Mouse (Mus musculus) hindbrain, embryonic 10.5 days (tissue): ENCODE results near the gene Kirrel3. TPM values are rescaled to one million over a fixed set of nuclear protein-coding genes. Genes with fewer than 3 reads are reported as not detected.

ENCODE experiments used
- DNase-seq: peaks from one replicate; pipeline ENCODE4 v3.0.0-alpha.2; 2017; ENCODE audit warnings: low spot score
- H3K27ac ChIP-seq: fragments of 300-500 bp; sonication (generic); 2 replicates; pipeline ENCODE4 v1.5.1; 2016; ENCODE audit warnings: mild to moderate bottlenecking, moderate library complexity
- H3K27me3 ChIP-seq: fragments of 300-500 bp; sonication (generic); 2 replicates; pipeline ENCODE4 v1.6.1; 2016; ENCODE audit warnings: mild to moderate bottlenecking; ENCODE audit not compliant: poor library complexity, insufficient read depth, severe bottlenecking
- H3K36me3 ChIP-seq: fragments of 300-500 bp; sonication (generic); 2 replicates; pipeline ENCODE4 v1.6.1; 2016; ENCODE audit warnings: mild to moderate bottlenecking, moderate library complexity
- H3K4me1 ChIP-seq: fragments of 300-500 bp; sonication (generic); replicated peaks from 2 replicates; pipeline ENCODE4 v1.6.1; 2016; ENCODE audit warnings: mild to moderate bottlenecking
- H3K4me3 ChIP-seq: fragments of 300-500 bp; sonication (generic); 2 replicates; pipeline ENCODE4 v1.5.1; 2016; ENCODE audit warnings: mild to moderate bottlenecking, moderate library complexity
- H3K9me3 ChIP-seq: fragments of 300-500 bp; sonication (generic); 2 replicates; pipeline ENCODE4 v1.6.1; 2016; ENCODE audit warnings: mild to moderate bottlenecking, moderate library complexity
- WGBS: fragments of 180-500 bp; shearing (Covaris S2); methylation state at CpG from one replicate; pipeline ENCODE4 v1.1.7; 2016; 5-methylcytosine and 5-hydroxymethylcytosine counted together
- polyA plus RNA-seq: library from polyadenylated mRNA; unstranded; fragments of >200 nt; fragmentation: Nextera tagmentation; extraction: Ambion mirVana; gene quantifications from 2 replicates; pipeline ENCODE4 v1.2.1, GENCODE M21; 2016

Kirrel3 gene
- polyA plus RNA-seq, 1 experiment from 2014 or later, result 9.8 TPM

GRCm38 (mm10) chr9:35055528-35056330 lies 570.0 kb downstream of the Kirrel3 start:
- Histone ChIP-seq H3K27ac (no peak overlapping the region), H3K36me3 (peaks cover 14% of the 10 kb centered on the region), H3K4me3 (no peak overlapping the region), H3K27me3 (no peaks in the 10 kb centered on the region), H3K9me3 (no peaks in the 10 kb centered on the region), H3K4me1 (no peaks in the 10 kb centered on the region)
- DNase-seq, result no peak
- 91% methylated on average over 11 of the region's 11 CpGs for WGBS

DNA sequence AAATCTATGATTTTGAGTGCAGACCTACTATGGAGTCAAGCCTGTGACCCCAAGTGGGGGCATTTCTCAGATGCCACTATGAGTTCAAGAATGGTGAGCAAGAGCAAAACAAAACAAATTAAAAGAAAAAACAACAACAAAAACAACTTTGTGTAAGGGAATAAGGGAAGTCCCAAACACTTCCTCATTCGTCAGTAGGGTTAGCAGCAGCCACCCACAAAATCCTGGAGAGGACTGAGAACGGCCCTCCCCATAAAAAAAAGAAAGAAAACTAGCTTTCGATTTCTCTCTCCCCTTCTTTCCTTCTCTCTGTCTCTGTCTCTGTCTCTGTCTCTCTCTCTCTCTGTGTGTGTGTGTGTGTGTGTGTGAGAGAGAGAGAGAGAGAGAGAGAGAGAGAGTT lies 570.9 kb downstream of the Kirrel3 start:
- Histone ChIP-seq H3K27ac (no peak overlapping the region), H3K4me3 (no peak overlapping the region), H3K9me3 (no peaks in the 10 kb centered on the region), H3K4me1 (peaks cover 5% of the 10 kb centered on the region), H3K27me3 (no peaks in the 10 kb centered on the region), H3K36me3 (peaks cover 14% of the 10 kb centered on the region)
- DNase-seq, result no peak
- WGBS, result 94% methylated on average over 3 of the region's 3 CpGs

- WGBS, result 85% methylated on average over 6 of the region's 6 CpGs
- DNase-seq, result no peak
These were observed 571.9 kb downstream of the Kirrel3 start for GRCm38 (mm10) chr9:35057631-35058030.

DNA sequence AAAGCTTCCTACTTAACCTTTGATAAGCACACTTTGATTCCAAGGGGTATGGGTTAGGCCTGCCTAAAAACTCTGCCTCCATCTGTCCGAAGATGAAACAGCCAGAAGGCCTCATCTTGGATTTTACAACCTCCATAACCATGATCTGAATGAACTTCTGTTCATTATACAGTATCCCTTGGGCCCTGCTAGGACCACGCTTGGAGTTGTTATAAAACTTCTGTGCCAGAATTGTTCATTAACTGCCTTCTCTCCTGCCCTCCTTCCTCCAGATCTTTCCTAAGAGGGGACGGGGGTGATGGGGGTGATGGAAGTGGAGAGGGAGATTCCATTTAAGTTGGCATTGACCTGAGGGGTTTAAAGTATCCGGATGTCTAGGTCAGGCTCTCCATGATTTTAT lies 572.5 kb downstream of the Kirrel3 start:
- peaks cover 6% of the 10 kb centered on the region for H3K4me1 ChIP-seq
- DNase-seq, result no peak
- H3K9me3 ChIP-seq, result no peaks in the 10 kb centered on the region
- H3K4me3 ChIP-seq, result no peak overlapping the region
- WGBS, result 91% methylated on average over 4 of the region's 4 CpGs
- peaks cover 4% of the 10 kb centered on the region for H3K36me3 ChIP-seq
- H3K27ac ChIP-seq, result no peak overlapping the region
- H3K27me3 ChIP-seq, result no peaks in the 10 kb centered on the region

More at GRCm38 (mm10) chr9:35057631-35058030, 571.9 kb downstream of the Kirrel3 start:
- Histone ChIP-seq H3K27me3 (no peaks in the 10 kb centered on the region), H3K4me3 (no peak overlapping the region), H3K36me3 (peaks cover 9% of the 10 kb centered on the region), H3K9me3 (no peaks in the 10 kb centered on the region), H3K4me1 (peaks cover 6% of the 10 kb centered on the region), H3K27ac (no peak overlapping the region)

GRCm38 (mm10) chr9:35058596-35059354 lies 573.1 kb downstream of the Kirrel3 start:
- no peaks in the 10 kb centered on the region for H3K36me3 ChIP-seq
- no peak for DNase-seq
- H3K4me1 ChIP-seq, result peaks cover 6% of the 10 kb centered on the region
- H3K4me3 ChIP-seq, result no peak overlapping the region
- no peaks in the 10 kb centered on the region for H3K27me3 ChIP-seq
- 95% methylated on average over 2 of the region's 2 CpGs for whole genome bisulfite sequencing
- no peaks in the 10 kb centered on the region for H3K9me3 ChIP-seq
- no peak overlapping the region for H3K27ac ChIP-seq

- Histone ChIP-seq H3K27ac (no peak overlapping the region), H3K27me3 (no peaks in the 10 kb centered on the region), H3K4me1 (peaks cover 6% of the 10 kb centered on the region), H3K9me3 (no peaks in the 10 kb centered on the region), H3K36me3 (no peaks in the 10 kb centered on the region), H3K4me3 (no peak overlapping the region)
- 91% methylated on average over 5 of the region's 5 CpGs for WGBS
- no peak for DNase-seq
These were observed 574.2 kb downstream of the Kirrel3 start for GRCm38 (mm10) chr9:35059881-35060280.

- no peak for DNase-seq
- no peaks in the 10 kb centered on the region for H3K27me3 ChIP-seq
- WGBS, result 71% methylated on average over 2 of the region's 2 CpGs
- no peaks in the 10 kb centered on the region for H3K36me3 ChIP-seq
- peaks cover 6% of the 10 kb centered on the region for H3K4me1 ChIP-seq
- H3K4me3 ChIP-seq, result no peak overlapping the region
- no peak overlapping the region for H3K27ac ChIP-seq
- no peaks in the 10 kb centered on the region for H3K9me3 ChIP-seq
These were observed 575.8 kb downstream of the Kirrel3 start for GRCm38 (mm10) chr9:35061446-35061845.
